Mouse (Mus musculus) lung, adult 10 weeks (tissue): ENCODE results near the gene Tubal3. TPM values are rescaled to one million over a fixed set of nuclear protein-coding genes. Genes with fewer than 3 reads are reported as not detected.

ENCODE experiments used
- polyA plus RNA-seq: library from polyadenylated mRNA; stranded (reverse); fragments of 350-450 nt; fragmentation: Illumina TruSeq; extraction: RNeasy Lipid Tissue Mini Kit (QIAGEN cat#74804); gene quantifications from one replicate; pipeline ENCODE4 v1.2.3, GENCODE M21; 2014; ENCODE audit warnings: low read depth, low replicate concordance; ENCODE audit not compliant: insufficient read depth

Gene Tubal3
- polyA plus RNA-seq, result 0.07 TPM

GRCm38 (mm10) chr13:3917571-3918311 is at the start of gene Tubal3, which contains the start of gene Net1:
TSS of gene Tubal3 (plus strand) at chr13:3918274.
TSS of gene Net1 (minus strand) at chr13:3918220.

GRCm38 (mm10) chr13:3945249-3945648 is 27.2 kb downstream of the Tubal3 start, which contains the start of gene Ucn3:
TSS of gene Ucn3 (minus strand) at chr13:3945349.

Other genes with a start within 250 kb of the Tubal3 start
- gene Calml3, start 114.0 kb upstream of the Tubal3 start, polyA plus RNA-seq, result 5.3 TPM
- gene Calm4, start 80.5 kb upstream of the Tubal3 start, polyA plus RNA-seq, result not detected
- not detected for gene Calm5, start 64.1 kb upstream of the Tubal3 start, polyA plus RNA-seq
- 54.8 TPM for gene Net1, start 54 bp upstream of the Tubal3 start, polyA plus RNA-seq
- gene Ucn3, start 27.1 kb downstream of the Tubal3 start, polyA plus RNA-seq, result not detected
- gene Akr1c14, start 130.7 kb downstream of the Tubal3 start, polyA plus RNA-seq, result 52.3 TPM
- 0.46 TPM for gene Akr1c18, start 232.4 kb downstream of the Tubal3 start, polyA plus RNA-seq